Mouse (Mus musculus): Measurements from ENCODE around the gene Itgb3. TPM values are rescaled to one million over a fixed set of nuclear protein-coding genes. Genes with fewer than 3 reads are reported as not detected.

The Itgb3 gene
- polyA plus RNA-seq, 1 experiment, result 2.7 TPM

DNA sequence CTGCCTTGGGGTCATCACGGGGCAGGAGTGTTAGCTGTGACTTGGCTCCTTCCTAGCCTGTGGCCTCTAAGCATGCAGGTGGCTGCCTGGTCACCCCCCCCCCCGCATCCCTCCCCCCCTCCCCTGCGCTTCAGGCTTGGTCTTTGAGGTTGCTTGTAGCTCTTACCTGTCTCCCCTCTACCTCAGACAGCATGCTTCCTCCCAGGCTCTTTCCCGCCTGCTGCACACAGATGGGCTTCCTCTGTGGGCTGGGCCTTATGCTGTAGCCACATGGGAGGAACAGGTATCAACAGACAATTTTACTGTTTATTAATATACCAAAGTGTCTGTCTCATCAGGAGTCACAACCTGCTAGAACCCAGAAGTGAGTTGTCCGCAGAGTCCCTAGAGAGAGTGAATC is 38.8 kb downstream of the Itgb3 start:
- Histone ChIP-seq H3K4me3 (ENCODE audit: insufficient read depth, low read length) (no peak overlapping the region), H3K4me1 (ENCODE audit: control insufficient read depth, insufficient read depth, low read length) (peaks cover 11% of the 10 kb centered on the region), H3K27ac (ENCODE audit: insufficient read depth, low read depth, low read length) (no peak overlapping the region)
- TF ChIP-seq CTCF (IDR thresholded peaks at IDR 0.05; ENCODE audit: low read depth, low read length) (no peak), POLR2A (IDR thresholded peaks at IDR 0.05; ENCODE audit: borderline replicate concordance, low read depth, low read length) (0 out of 2 replicates have a peak, but pooled peaks have one; percentile 36)

DNA sequence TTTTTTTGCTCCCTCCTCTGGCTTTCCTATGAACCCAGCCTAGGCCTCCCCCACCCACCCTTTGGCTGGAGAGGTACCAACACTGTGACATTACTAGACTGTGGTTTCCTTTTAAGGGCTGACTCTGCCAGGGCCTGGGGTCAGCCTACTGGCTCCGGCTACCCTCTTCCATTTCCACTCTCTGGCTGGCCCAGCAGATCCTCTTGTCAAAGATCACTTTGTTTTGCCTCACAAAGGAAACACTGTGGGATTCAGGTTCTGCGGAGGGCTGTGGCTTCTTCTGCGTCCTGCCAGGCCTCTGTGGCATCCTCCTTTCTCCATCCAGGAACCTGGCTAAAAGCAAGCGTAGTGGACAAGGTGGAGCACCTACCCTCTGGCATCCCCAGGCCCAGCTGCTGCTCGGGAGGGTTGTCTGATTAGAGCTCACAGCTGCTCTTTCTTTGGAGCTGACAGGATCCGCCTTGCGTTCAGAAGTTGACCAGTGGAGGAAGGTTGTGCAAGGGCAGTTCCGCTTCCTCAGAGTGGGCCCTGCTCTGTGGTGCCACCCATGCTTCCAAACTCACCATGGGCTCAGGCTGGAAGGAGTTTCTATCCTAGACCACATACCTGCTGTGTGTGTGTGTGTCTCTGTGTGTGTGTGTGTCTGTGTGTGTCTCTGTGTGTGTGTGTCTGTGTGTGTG is 39.5 kb downstream of the Itgb3 start:
- TF ChIP-seq CTCF (IDR thresholded peaks at IDR 0.05; ENCODE audit: low read depth, low read length) (no peak), POLR2A (IDR thresholded peaks at IDR 0.05; ENCODE audit: borderline replicate concordance, low read depth, low read length) (no peak)
- peak overlapping the region; percentile 12 for H3K4me3 ChIP-seq (ENCODE audit: insufficient read depth, low read length)
- peaks cover 11% of the 10 kb centered on the region for H3K4me1 ChIP-seq (ENCODE audit: control insufficient read depth, insufficient read depth, low read length)
- H3K27ac ChIP-seq (ENCODE audit: insufficient read depth, low read depth, low read length), result peak overlapping the region; percentile 4; the same call in 1 of the 2 replicates

DNA sequence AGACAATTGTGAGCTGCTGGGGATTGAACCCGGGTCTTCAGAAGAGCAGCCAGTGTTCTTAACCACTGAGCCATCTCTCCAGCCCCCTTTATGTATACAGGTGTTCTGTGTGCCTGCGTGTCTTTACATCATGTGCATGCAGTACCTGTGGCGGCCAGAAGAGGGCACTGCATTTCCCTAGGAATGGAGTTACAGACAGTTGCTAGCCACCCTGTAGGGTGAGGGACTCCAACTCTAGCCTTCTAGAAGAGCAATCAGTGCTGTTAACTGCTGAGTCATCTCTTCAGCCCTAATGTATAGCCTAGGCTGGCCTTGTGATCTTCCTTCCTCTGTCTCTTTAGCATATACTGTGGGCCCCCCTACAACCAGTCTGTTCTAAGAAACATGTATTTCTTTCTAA is 40.8 kb downstream of the Itgb3 start:
- Histone ChIP-seq H3K4me1 (ENCODE audit: control insufficient read depth, insufficient read depth, low read length) (peaks cover 11% of the 10 kb centered on the region), H3K27ac (ENCODE audit: insufficient read depth, low read depth, low read length) (no peak overlapping the region), H3K4me3 (ENCODE audit: insufficient read depth, low read length) (no peak overlapping the region)
- TF ChIP-seq POLR2A (IDR thresholded peaks at IDR 0.05; ENCODE audit: borderline replicate concordance, low read depth, low read length), result no peak
- peak; percentile 94 for TF ChIP-seq CTCF (IDR thresholded peaks at IDR 0.05; ENCODE audit: low read depth, low read length)

DNA sequence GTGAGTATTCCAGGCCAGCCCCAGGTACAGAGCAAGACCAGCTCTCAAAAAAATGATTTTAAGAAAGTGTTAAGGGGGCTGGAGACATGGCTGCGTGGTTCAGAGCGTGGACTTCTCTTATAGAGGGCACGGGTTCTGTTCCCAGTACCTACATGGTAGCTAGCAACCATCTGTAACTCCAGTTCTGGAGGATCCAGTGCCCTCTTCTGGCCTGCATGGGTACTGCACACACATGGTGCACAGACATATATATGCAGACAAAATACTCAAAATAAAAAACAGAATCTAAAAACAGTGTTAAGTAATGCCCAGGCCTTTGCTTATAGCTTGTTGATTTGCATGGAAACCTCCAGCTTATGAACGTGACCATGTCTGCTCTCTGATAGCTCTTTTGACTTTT is 52.8 kb downstream of the Itgb3 start:
- no peak overlapping the region for H3K4me3 ChIP-seq (ENCODE audit: insufficient read depth, low read length)
- no peak for TF ChIP-seq POLR2A (IDR thresholded peaks at IDR 0.05; ENCODE audit: borderline replicate concordance, low read depth, low read length)
- TF ChIP-seq CTCF (IDR thresholded peaks at IDR 0.05; ENCODE audit: low read depth, low read length), result no peak
- no peaks in the 10 kb centered on the region for H3K4me1 ChIP-seq (ENCODE audit: control insufficient read depth, insufficient read depth, low read length)
- H3K27ac ChIP-seq (ENCODE audit: insufficient read depth, low read depth, low read length), result no peak overlapping the region

DNA sequence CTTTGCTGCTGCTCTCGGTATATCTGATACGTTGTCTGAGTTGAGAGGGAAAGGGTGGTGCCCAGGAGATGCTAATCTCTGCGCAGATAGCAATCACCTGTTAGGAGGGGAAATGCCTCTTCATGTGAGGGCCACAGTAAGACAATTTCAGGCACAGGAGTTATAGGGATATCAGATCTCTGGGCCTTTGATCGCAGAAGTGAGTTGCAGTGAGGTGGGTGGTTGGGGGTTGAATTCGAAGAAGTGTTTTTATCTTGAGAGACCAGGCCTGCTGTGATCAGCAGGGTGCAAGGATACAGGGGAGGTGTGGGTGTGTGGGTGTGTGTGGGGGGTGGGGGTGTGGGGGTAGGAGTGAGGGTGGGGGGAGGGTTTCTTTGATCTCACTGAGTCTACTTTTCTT is 53.3 kb downstream of the Itgb3 start:
- Histone ChIP-seq H3K4me1 (ENCODE audit: control insufficient read depth, insufficient read depth, low read length) (no peaks in the 10 kb centered on the region), H3K4me3 (ENCODE audit: insufficient read depth, low read length) (no peak overlapping the region), H3K27ac (ENCODE audit: insufficient read depth, low read depth, low read length) (no peak overlapping the region)
- TF ChIP-seq CTCF (IDR thresholded peaks at IDR 0.05; ENCODE audit: low read depth, low read length) (no peak), POLR2A (IDR thresholded peaks at IDR 0.05; ENCODE audit: borderline replicate concordance, low read depth, low read length) (no peak)

DNA sequence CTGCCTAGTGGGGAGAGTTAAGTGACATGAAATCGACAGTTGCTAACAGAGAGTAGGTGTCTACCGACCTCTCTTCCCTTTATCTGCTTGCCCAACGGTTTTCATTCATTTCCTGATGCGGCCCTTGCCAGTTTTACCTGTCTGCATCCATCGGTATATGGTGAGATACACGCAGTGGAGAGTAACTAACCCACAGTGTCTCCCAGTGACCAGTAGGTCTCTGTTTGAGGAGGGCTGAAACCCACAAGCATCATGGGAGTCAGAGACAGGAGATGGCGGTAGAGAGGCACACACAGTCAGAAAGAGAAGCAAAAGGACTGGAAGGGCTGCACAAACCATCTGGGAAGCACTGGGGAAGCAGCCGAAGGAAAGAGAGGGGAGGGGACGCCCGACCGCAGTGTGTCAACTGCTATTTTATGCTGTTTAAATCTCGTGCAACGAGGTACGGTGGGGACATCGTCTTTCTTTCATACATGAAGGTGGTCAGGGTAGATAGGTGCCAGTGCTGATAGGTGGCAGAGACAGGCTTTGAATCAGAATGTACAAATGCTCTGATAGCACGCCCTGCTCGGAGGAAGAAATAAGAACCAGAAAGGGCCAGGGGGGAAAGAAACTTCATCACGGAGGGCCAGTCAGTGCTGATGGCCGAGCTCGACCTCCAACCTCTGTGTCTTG is 53.9 kb downstream of the Itgb3 start:
- Histone ChIP-seq H3K4me1 (ENCODE audit: control insufficient read depth, insufficient read depth, low read length) (no peaks in the 10 kb centered on the region), H3K4me3 (ENCODE audit: insufficient read depth, low read length) (no peak overlapping the region), H3K27ac (ENCODE audit: insufficient read depth, low read depth, low read length) (no peak overlapping the region)
- TF ChIP-seq CTCF (IDR thresholded peaks at IDR 0.05; ENCODE audit: low read depth, low read length) (no peak), POLR2A (IDR thresholded peaks at IDR 0.05; ENCODE audit: borderline replicate concordance, low read depth, low read length) (no peak)

DNA sequence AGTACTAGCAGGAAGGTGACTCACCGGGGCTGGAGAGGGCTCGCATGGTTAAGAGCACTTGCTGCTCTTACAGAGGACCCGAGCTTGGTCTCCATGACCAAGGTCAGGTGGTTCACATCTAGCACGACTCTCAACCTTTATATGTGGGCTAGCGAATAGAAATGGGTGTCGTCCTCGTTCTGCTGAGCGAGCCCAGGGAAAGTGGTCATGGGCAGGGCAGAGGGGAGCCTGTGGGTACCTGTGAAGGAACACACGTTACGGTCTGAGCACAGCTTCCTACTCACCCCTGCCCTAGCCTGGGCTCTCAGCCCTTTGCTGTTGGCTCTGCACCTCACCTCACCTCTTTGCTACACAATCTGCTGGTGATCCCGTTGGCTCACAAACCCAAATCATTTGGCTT is 54.8 kb downstream of the Itgb3 start:
- TF ChIP-seq POLR2A (IDR thresholded peaks at IDR 0.05; ENCODE audit: borderline replicate concordance, low read depth, low read length) (no peak), CTCF (IDR thresholded peaks at IDR 0.05; ENCODE audit: low read depth, low read length) (no peak)
- Histone ChIP-seq H3K27ac (ENCODE audit: insufficient read depth, low read depth, low read length) (no peak overlapping the region), H3K4me3 (ENCODE audit: insufficient read depth, low read length) (no peak overlapping the region), H3K4me1 (ENCODE audit: control insufficient read depth, insufficient read depth, low read length) (no peaks in the 10 kb centered on the region)

DNA sequence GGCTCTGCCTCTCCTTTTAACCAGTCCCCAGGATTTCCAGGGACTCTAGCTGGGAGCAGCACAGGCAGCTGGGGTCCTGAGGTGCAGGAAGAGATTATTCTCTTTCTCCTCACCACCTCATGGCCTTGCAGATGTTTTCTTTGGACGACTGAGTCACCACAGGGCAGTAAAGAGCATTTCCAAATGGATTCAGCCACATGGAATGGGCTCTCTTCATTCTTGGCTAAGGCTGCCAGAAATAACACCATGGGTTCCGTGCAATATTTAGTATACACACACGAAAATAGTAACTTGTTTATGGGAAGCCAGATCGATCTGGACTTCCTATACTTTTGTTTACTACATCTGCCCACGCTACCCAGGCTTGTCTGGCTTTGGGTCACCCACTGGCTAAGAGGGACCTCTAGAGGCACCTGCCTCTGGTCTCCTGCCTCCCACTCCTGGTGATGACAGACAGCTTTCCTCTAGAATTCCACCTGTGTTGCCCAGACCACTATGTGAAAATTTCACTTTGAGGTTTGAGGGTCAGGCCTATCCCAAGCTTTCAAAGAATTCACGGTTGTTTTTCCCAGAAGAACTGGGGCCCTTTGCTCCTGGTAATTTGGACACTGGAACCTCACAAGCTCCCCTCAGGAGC is 55.6 kb downstream of the Itgb3 start:
- Histone ChIP-seq H3K4me3 (ENCODE audit: insufficient read depth, low read length) (no peak overlapping the region), H3K4me1 (ENCODE audit: control insufficient read depth, insufficient read depth, low read length) (no peaks in the 10 kb centered on the region), H3K27ac (ENCODE audit: insufficient read depth, low read depth, low read length) (no peak overlapping the region)
- TF ChIP-seq CTCF (IDR thresholded peaks at IDR 0.05; ENCODE audit: low read depth, low read length), result no peak

DNA sequence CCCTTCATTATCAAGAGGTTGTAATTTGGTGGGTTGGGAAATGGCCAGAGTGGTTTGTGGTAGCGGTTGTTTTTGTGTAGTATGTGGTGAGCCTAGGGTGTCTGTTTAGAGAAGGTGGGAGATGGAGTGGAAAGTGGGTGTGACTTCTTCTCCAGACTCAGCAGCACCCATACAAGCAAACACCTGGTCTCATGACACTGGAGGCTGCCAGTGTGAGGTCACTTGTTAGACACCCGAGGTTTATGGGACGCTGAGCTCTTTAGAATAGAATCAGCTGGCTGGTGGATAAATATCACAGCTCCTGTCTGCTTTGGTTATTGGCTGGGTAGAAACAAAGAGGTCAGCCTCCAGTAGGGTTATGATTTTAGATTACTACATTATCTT is 56.1 kb downstream of the Itgb3 start:
- no peak for TF ChIP-seq CTCF (IDR thresholded peaks at IDR 0.05; ENCODE audit: low read depth, low read length)
- no peak for TF ChIP-seq POLR2A (IDR thresholded peaks at IDR 0.05; ENCODE audit: borderline replicate concordance, low read depth, low read length)
- no peak overlapping the region for H3K27ac ChIP-seq (ENCODE audit: insufficient read depth, low read depth, low read length)
- H3K4me3 ChIP-seq (ENCODE audit: insufficient read depth, low read length), result no peak overlapping the region
- no peaks in the 10 kb centered on the region for H3K4me1 ChIP-seq (ENCODE audit: control insufficient read depth, insufficient read depth, low read length)

DNA sequence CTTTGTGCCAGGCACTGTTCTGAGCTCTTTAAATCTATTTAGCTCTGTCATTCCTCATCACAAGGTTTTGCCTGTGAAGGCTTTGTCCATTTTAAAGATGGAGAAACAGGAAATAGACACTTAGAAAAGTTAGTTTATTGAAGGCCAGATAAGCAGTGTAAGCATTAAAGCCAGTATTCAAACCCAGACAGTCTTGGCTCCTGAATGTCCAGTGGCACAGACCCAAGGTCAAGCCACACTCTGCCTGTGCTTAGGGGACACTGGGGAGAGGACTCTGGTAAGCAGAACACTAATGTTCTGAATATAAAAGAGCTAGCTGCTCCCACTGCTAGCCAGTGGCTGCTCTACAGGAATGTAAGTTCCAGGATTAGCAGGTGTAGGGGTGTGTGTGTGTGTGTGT is 56.6 kb downstream of the Itgb3 start:
- TF ChIP-seq CTCF (IDR thresholded peaks at IDR 0.05; ENCODE audit: low read depth, low read length), result no peak
- no peak for TF ChIP-seq POLR2A (IDR thresholded peaks at IDR 0.05; ENCODE audit: borderline replicate concordance, low read depth, low read length)
- H3K27ac ChIP-seq (ENCODE audit: insufficient read depth, low read depth, low read length), result no peak overlapping the region
- H3K4me3 ChIP-seq (ENCODE audit: insufficient read depth, low read length), result no peak overlapping the region
- no peaks in the 10 kb centered on the region for H3K4me1 ChIP-seq (ENCODE audit: control insufficient read depth, insufficient read depth, low read length)

Data from bone marrow macrophage, adult 2 months (primary cell).